Mouse (Mus musculus): ENCODE data around the gene Hist1h2ag. TPM values are rescaled to one million over a fixed set of nuclear protein-coding genes. Genes with fewer than 3 reads are reported as not detected.

Hist1h2ag gene
- polyA plus RNA-seq, 1 experiment from 2014 or later, result 68.1 TPM

GRCm38 (mm10) chr13:22015479-22016450, 27.0 kb downstream of the Hist1h2ag start:
- Histone ChIP-seq H3K4me2 (peak overlapping the region; percentile 42), H3K27ac (no peak overlapping the region), H3K4me1 (peaks cover 10% of the 10 kb centered on the region; the same call in 1 of the 2 replicates), H3K9ac (no peak overlapping the region), H3K36me3 (no peaks in the 10 kb centered on the region), H3K27me3 (peaks cover 75% of the 10 kb centered on the region), H3K9me3 (replicated peaks) (no peaks in the 10 kb centered on the region), H3K4me3 (replicated peaks) (peak overlapping the region; percentile 15; the same call in 1 of the 2 replicates)
- ATAC-seq (replicated peaks; ENCODE audit: low FRiP score), result peak; percentile 82
- WGBS, result 15% methylated on average over 27 of the region's 27 CpGs

- Histone ChIP-seq H3K36me3 (no peaks in the 10 kb centered on the region), H3K4me2 (peak overlapping the region; percentile 44), H3K9ac (no peak overlapping the region), H3K9me3 (replicated peaks) (no peaks in the 10 kb centered on the region), H3K27ac (no peak overlapping the region), H3K4me3 (replicated peaks) (peak overlapping the region; percentile 17), H3K27me3 (peaks cover 82% of the 10 kb centered on the region), H3K4me1 (0 out of 2 replicates have a peak, but pooled peaks cover 7% of the 10 kb centered on the region)
- ATAC-seq (replicated peaks; ENCODE audit: low FRiP score), result no peak
- WGBS, result 13% methylated on average over 17 of the region's 17 CpGs
Measured at GRCm38 (mm10) chr13:22014411-22014845, 28.3 kb downstream of the Hist1h2ag start.

- H3K36me3 ChIP-seq, result no peaks in the 10 kb centered on the region
- ATAC-seq (replicated peaks; ENCODE audit: low FRiP score), result no peak
- peak overlapping the region; percentile 44 for H3K4me2 ChIP-seq
- H3K27me3 ChIP-seq, result peaks cover 82% of the 10 kb centered on the region
- WGBS, result 11% methylated on average over 13 of the region's 13 CpGs
- H3K9ac ChIP-seq, result no peak overlapping the region
- H3K9me3 ChIP-seq (replicated peaks), result no peaks in the 10 kb centered on the region
- 0 out of 2 replicates have a peak, but pooled peaks cover 7% of the 10 kb centered on the region for H3K4me1 ChIP-seq
- no peak overlapping the region for H3K27ac ChIP-seq
- no peak overlapping the region; the same call in 1 of the 2 replicates for H3K4me3 ChIP-seq (replicated peaks)
Measured at GRCm38 (mm10) chr13:22013716-22014115, 29.0 kb downstream of the Hist1h2ag start.

- WGBS, result 34% methylated on average over 5 of the region's 7 CpGs
- no peak for ATAC-seq (replicated peaks; ENCODE audit: low FRiP score)
Measured at GRCm38 (mm10) chr13:22009642-22010041, 33.1 kb downstream of the Hist1h2ag start, which contains the start of gene Prss16. Prss16 (minus strand) TSS chr13:22009742.

GRCm38 (mm10) chr13:22008707-22009106, 34.0 kb downstream of the Hist1h2ag start:
- Histone ChIP-seq H3K9ac (no peak overlapping the region), H3K27me3 (peaks cover 94% of the 10 kb centered on the region), H3K27ac (no peak overlapping the region), H3K4me3 (replicated peaks) (no peak overlapping the region), H3K9me3 (replicated peaks) (no peaks in the 10 kb centered on the region), H3K4me2 (no peak overlapping the region), H3K4me1 (peaks cover 23% of the 10 kb centered on the region), H3K36me3 (no peaks in the 10 kb centered on the region)
- 82% methylated on average over 3 of the region's 3 CpGs for WGBS
- no peak for ATAC-seq (replicated peaks; ENCODE audit: low FRiP score)

More at GRCm38 (mm10) chr13:22009642-22010041, 33.1 kb downstream of the Hist1h2ag start, which contains the start of gene Prss16:
- Histone ChIP-seq H3K4me2 (no peak within 1 kb of the TSS), H3K36me3 (no peaks in the 10 kb centered on the region), H3K9me3 (replicated peaks) (no peaks in the 10 kb centered on the region), H3K9ac (no peak within 1 kb of the TSS), H3K4me3 (replicated peaks) (no peak within 1 kb of the TSS), H3K4me1 (peaks cover 27% of the 10 kb centered on the region), H3K27ac (no peak within 1 kb of the TSS), H3K27me3 (peaks cover 94% of the 10 kb centered on the region)

- Histone ChIP-seq H3K4me3 (replicated peaks) (no peak overlapping the region), H3K4me1 (peaks cover 23% of the 10 kb centered on the region), H3K9ac (no peak overlapping the region), H3K4me2 (no peak overlapping the region), H3K36me3 (no peaks in the 10 kb centered on the region), H3K27ac (no peak overlapping the region), H3K27me3 (peaks cover 96% of the 10 kb centered on the region), H3K9me3 (replicated peaks) (no peaks in the 10 kb centered on the region)
- ATAC-seq (replicated peaks; ENCODE audit: low FRiP score), result no peak
- 45% methylated on average over 7 of the region's 7 CpGs for WGBS
Measured at GRCm38 (mm10) chr13:22007872-22008271, 34.9 kb downstream of the Hist1h2ag start.

- ATAC-seq (replicated peaks; ENCODE audit: low FRiP score), result no peak
- H3K9ac ChIP-seq, result no peak overlapping the region; the same call in 1 of the 2 replicates
- 2% methylated on average over 18 of the region's 18 CpGs for WGBS
Measured at GRCm38 (mm10) chr13:22007121-22007510, 35.6 kb downstream of the Hist1h2ag start.

GRCm38 (mm10) chr13:22006334-22007120, 36.2 kb downstream of the Hist1h2ag start:
- under 1% methylated on average over 38 of the region's 38 CpGs for WGBS
- no peak overlapping the region for H3K27ac ChIP-seq
- H3K9ac ChIP-seq, result peak overlapping the region; percentile 23
- peaks cover 23% of the 10 kb centered on the region for H3K4me1 ChIP-seq
- H3K4me3 ChIP-seq (replicated peaks), result peak overlapping the region; percentile 56
- no peaks in the 10 kb centered on the region for H3K9me3 ChIP-seq (replicated peaks)
- peak; percentile 93 for ATAC-seq (replicated peaks; ENCODE audit: low FRiP score)
- peaks cover 98% of the 10 kb centered on the region for H3K27me3 ChIP-seq
- no peaks in the 10 kb centered on the region for H3K36me3 ChIP-seq
- peak overlapping the region; percentile 93 for H3K4me2 ChIP-seq

More at GRCm38 (mm10) chr13:22007121-22007510, 35.6 kb downstream of the Hist1h2ag start:
- Histone ChIP-seq H3K4me3 (replicated peaks) (peak overlapping the region; percentile 56), H3K27me3 (peaks cover 96% of the 10 kb centered on the region), H3K4me2 (peak overlapping the region; percentile 93), H3K9me3 (replicated peaks) (no peaks in the 10 kb centered on the region), H3K36me3 (no peaks in the 10 kb centered on the region), H3K27ac (no peak overlapping the region), H3K4me1 (peaks cover 23% of the 10 kb centered on the region)

- Histone ChIP-seq H3K9me3 (replicated peaks) (no peaks in the 10 kb centered on the region), H3K4me1 (peaks cover 23% of the 10 kb centered on the region), H3K27me3 (peaks cover 100% of the 10 kb centered on the region), H3K27ac (no peak overlapping the region), H3K4me3 (replicated peaks) (peak overlapping the region; percentile 56), H3K9ac (peak overlapping the region; percentile 23), H3K4me2 (peak overlapping the region; percentile 93), H3K36me3 (no peaks in the 10 kb centered on the region)
- WGBS, result under 1% methylated on average over 45 of the region's 45 CpGs
- peak; percentile 91 for ATAC-seq (replicated peaks; ENCODE audit: low FRiP score)
Measured at GRCm38 (mm10) chr13:22005605-22006333, 37.0 kb downstream of the Hist1h2ag start.

- 13% methylated on average over 5 of the region's 5 CpGs for WGBS
- Histone ChIP-seq H3K36me3 (no peaks in the 10 kb centered on the region), H3K4me2 (no peak overlapping the region), H3K27ac (no peak overlapping the region), H3K4me1 (peaks cover 26% of the 10 kb centered on the region), H3K9ac (no peak overlapping the region), H3K4me3 (replicated peaks) (no peak overlapping the region), H3K27me3 (peaks cover 100% of the 10 kb centered on the region), H3K9me3 (replicated peaks) (no peaks in the 10 kb centered on the region)
- ATAC-seq (replicated peaks; ENCODE audit: low FRiP score), result no peak
Measured at GRCm38 (mm10) chr13:22001823-22002222, 40.9 kb downstream of the Hist1h2ag start.

- H3K9me3 ChIP-seq (replicated peaks), result no peaks in the 10 kb centered on the region
- H3K36me3 ChIP-seq, result no peaks in the 10 kb centered on the region
- no peak overlapping the region for H3K27ac ChIP-seq
- ATAC-seq (replicated peaks; ENCODE audit: low FRiP score), result no peak
- H3K4me1 ChIP-seq, result peaks cover 25% of the 10 kb centered on the region
- peaks cover 100% of the 10 kb centered on the region for H3K27me3 ChIP-seq
- H3K4me3 ChIP-seq (replicated peaks), result no peak overlapping the region
- WGBS, result 45% methylated on average over 2 of the region's 2 CpGs
- H3K9ac ChIP-seq, result no peak overlapping the region
- H3K4me2 ChIP-seq, result no peak overlapping the region
Measured at GRCm38 (mm10) chr13:22001346-22001745, 41.4 kb downstream of the Hist1h2ag start.

All from kidney, embryonic 15.5 days (tissue).